In genomic region chr17:6269876-6270831, GRCm38 (mm10) we compare ENCODE assay signal across 7 mouse cellular contexts. TPM values are rescaled to one million over a fixed set of nuclear protein-coding genes. Genes with fewer than 3 reads are reported as not detected.
A peak's percentile ranks its signal among the peaks of the same experiment; 100 is the strongest.
DNase-seq lines count a peak whose midpoint lies in the region; ATAC-seq lines count a peak whose summit lies in the region.
"Not testable (repeated sequence)": the region's sequence is repeated elsewhere in the genome, so short reads cannot be mapped to it uniquely, and the experiment has no call there.

No protein-coding gene starts in this region.

- H3K4me3 ChIP-seq in embryonic facial prominence, embryonic 11.5 days (ENCODE audit: low read depth, low read length) = peak overlapping the region; percentile 45
- H3K4me3 ChIP-seq in limb, embryonic 12.5 days (replicated peaks) = peak overlapping the region; percentile 50

- WGBS in embryonic facial prominence, embryonic 11.5 days = 1% methylated on average over 36 of the region's 84 CpGs
- WGBS in limb, embryonic 12.5 days = under 1% methylated on average over 57 of the region's 84 CpGs

- DNase-seq in adrenal gland, postnatal 14 days = peak; percentile 40
- peak; percentile 16 for DNase-seq in embryonic facial prominence, embryonic 11.5 days (ENCODE audit: low spot score)
- peak; percentile 42 to 59 for DNase-seq in heart, adult 9 months (ENCODE audit: low spot score in 2 of 2)
- peak; percentile 6 for DNase-seq in retina, postnatal 7 days (ENCODE audit: low read depth, low spot score)

- H3K4me2 ChIP-seq in embryonic facial prominence, embryonic 11.5 days (ENCODE audit: low read depth, low read length) = peak overlapping the region; percentile 59
- H3K4me2 ChIP-seq in limb, embryonic 12.5 days = peak overlapping the region; percentile 61

- peak; percentile 66 for ATAC-seq in embryonic facial prominence, embryonic 11.5 days (replicated peaks; ENCODE audit: insufficient number of reproducible peaks, low FRiP score, low TSS enrichment, low read depth)
- peak; percentile 89 for ATAC-seq in inflammation-experienced regulatory T-cells, adult 6 months
- ATAC-seq in limb, embryonic 12.5 days (ENCODE audit: insufficient number of reproducible peaks, insufficient read depth, low FRiP score, low TSS enrichment, low read depth) = peak; percentile 38
- peak; percentile 66 for ATAC-seq in megakaryocyte progenitor cell, adult 5-6 weeks (replicated peaks; ENCODE audit: poor library complexity)

- not testable (repeated sequence) for H3K36me3 ChIP-seq in embryonic facial prominence, embryonic 11.5 days (replicated peaks; ENCODE audit: control insufficient read depth, insufficient read depth, low read depth, low read length); limb, embryonic 12.5 days

- not testable (repeated sequence) for H3K27me3 ChIP-seq in embryonic facial prominence, embryonic 11.5 days (ENCODE audit: control insufficient read depth, insufficient read depth, low read length); limb, embryonic 12.5 days

- not testable (repeated sequence) for H3K4me1 ChIP-seq in embryonic facial prominence, embryonic 11.5 days (ENCODE audit: control insufficient read depth, insufficient read depth, low read length); limb, embryonic 12.5 days (replicated peaks)

- H3K27ac ChIP-seq in embryonic facial prominence, embryonic 11.5 days (replicated peaks; ENCODE audit: low read depth, low read length) = not testable (repeated sequence)
- 0 out of 2 replicates have a peak overlapping the region, but pooled peaks have one; percentile 53 for H3K27ac ChIP-seq in limb, embryonic 12.5 days

- H3K9ac ChIP-seq in embryonic facial prominence, embryonic 11.5 days (replicated peaks; ENCODE audit: low read length) = peak overlapping the region; percentile 56
- H3K9ac ChIP-seq in limb, embryonic 12.5 days (replicated peaks) = peak overlapping the region; percentile 62

- H3K9me3 ChIP-seq in embryonic facial prominence, embryonic 11.5 days (replicated peaks; ENCODE audit: control insufficient read depth, low read length); limb, embryonic 12.5 days: not testable (repeated sequence)

RNA-seq across cellular contexts. Expression of gene Tmem181a, which starts 13.5 kb away (rescaled TPM):
- 11.4 and 13.0 TPM in 2 replicates for total RNA-seq in adrenal gland, postnatal 14 days (2021)
- polyA plus RNA-seq in embryonic facial prominence, embryonic 11.5 days (2014; fragmentation: Nextera tagmentation; extraction: Ambion mirVana) = 21.2 and 23.4 TPM in 2 replicates
- polyA plus RNA-seq in inflammation-experienced regulatory T-cells, adult 6 months (2017; shearing (Covaris generic)) = 10 to 100 TPM; 15.2 to 18.8 (median 15.3) TPM
- polyA plus RNA-seq in limb, embryonic 12.5 days (2016; fragmentation: Nextera tagmentation; extraction: Ambion mirVana) = 27.8 and 28.8 TPM in 2 replicates
- total RNA-seq in megakaryocyte progenitor cell, adult 5-6 weeks (2015) = 4.4 and 8.0 TPM in 2 replicates
- 8.3 and 8.4 TPM in 2 replicates for total RNA-seq in megakaryocyte progenitor cell, adult 5-6 weeks (2017)

RNA-seq across cellular contexts. Expression of gene Dynlt1a, which starts 47.1 kb away (rescaled TPM):
- 3.8 and 5.3 TPM in 2 replicates for total RNA-seq in adrenal gland, postnatal 14 days (2021)
- polyA plus RNA-seq in embryonic facial prominence, embryonic 11.5 days (2014; fragmentation: Nextera tagmentation; extraction: Ambion mirVana) = 25.3 and 27.0 TPM in 2 replicates
- 10 to 100 TPM in 2 of 3 experiments, 1 to 10 TPM in 1; 8.0 to 12.3 (median 10.7) TPM for polyA plus RNA-seq in inflammation-experienced regulatory T-cells, adult 6 months (2017; shearing (Covaris generic))
- 22.1 and 24.3 TPM in 2 replicates for polyA plus RNA-seq in limb, embryonic 12.5 days (2016; fragmentation: Nextera tagmentation; extraction: Ambion mirVana)
- total RNA-seq in megakaryocyte progenitor cell, adult 5-6 weeks (2015) = 9.2 and 11.3 TPM in 2 replicates
- total RNA-seq in megakaryocyte progenitor cell, adult 5-6 weeks (2017) = 6.0 and 8.1 TPM in 2 replicates

Comparison
In these comparisons a context has a peak if more than half of its experiments do, and no peak if none do; other contexts are left out.
1. ATAC-seq: peak in every context shown above with its lines; median percentile 89 in inflammation-experienced regulatory T-cells, adult 6 months; 66 in embryonic facial prominence, embryonic 11.5 days; 66 in megakaryocyte progenitor cell, adult 5-6 weeks; 38 in limb, embryonic 12.5 days.